Mouse (Mus musculus) embryo, embryonic 11 days (tissue): ENCODE results near the gene Efna4.

ENCODE experiments used
- DNase-seq: peaks from one replicate; pipeline ENCODE4 v3.0.0-alpha.2; 2015

Gene Efna4

DNA sequence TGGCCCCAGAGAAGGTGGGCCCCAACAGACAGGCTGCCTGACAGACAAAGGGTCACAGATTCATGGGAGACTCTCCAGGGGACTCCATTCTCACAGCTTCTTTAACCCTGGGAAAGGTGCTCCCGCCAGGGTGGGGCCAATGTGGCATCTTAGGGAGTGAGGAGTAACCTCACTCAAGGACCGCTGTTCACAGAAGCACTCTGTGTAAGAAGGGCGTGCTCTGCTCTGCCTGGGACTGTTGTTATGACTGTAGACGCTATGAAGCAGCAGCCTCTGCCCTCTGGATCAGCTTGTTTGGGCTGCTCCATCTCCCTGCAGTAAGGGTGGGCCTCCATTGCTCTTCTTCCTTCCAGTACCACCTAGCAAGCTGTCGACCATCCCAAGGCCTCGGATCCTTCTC is 33.4 kb downstream of the Efna4 start:
- DNase-seq: no peak

DNA sequence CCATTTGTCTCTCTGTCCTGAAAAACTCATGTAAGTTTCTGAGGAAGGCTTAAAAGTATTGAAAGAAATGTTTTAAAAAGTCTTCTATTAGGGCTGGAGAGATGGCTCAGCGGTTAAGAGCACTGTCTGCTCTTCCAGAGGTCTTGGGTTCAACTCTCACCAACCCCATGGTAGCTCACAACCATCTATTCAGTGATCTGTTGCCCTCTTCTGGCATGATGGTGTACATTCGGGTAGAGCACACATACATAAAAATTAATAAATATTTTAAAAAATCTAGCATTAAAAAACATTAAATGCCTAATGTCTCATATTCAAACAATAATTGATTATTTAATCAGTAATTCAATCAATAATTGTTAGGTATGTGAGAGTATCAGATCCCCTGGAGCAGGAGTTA is 37.3 kb downstream of the Efna4 start:
- DNase-seq: no peak

- DNase-seq: no peak
These were observed 37.8 kb downstream of the Efna4 start for GRCm38 (mm10) chr3:89300071-89300470.

- peak; percentile 78 for DNase-seq
These were observed 38.3 kb downstream of the Efna4 start for GRCm38 (mm10) chr3:89299499-89299898.

DNA sequence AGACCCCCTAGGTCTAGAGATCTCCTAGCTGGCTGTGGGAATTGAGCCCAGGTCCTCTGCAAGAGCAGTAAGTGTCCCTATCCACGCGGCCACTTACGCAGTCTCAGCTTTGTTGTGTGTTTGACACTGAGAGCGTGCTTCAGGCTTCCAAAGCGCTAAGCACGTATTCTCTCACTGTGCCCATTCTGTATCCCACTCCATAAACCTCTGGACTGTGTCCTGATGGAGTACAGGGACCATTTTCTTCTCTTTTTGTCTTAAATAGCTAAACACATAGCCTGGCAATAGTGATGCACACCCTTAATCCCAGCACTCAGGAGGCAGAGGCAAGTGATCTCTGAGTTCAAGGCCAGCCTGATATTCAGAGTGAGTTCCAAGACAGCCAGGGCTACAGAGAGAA is 38.9 kb downstream of the Efna4 start:
- DNase-seq: no peak

DNA sequence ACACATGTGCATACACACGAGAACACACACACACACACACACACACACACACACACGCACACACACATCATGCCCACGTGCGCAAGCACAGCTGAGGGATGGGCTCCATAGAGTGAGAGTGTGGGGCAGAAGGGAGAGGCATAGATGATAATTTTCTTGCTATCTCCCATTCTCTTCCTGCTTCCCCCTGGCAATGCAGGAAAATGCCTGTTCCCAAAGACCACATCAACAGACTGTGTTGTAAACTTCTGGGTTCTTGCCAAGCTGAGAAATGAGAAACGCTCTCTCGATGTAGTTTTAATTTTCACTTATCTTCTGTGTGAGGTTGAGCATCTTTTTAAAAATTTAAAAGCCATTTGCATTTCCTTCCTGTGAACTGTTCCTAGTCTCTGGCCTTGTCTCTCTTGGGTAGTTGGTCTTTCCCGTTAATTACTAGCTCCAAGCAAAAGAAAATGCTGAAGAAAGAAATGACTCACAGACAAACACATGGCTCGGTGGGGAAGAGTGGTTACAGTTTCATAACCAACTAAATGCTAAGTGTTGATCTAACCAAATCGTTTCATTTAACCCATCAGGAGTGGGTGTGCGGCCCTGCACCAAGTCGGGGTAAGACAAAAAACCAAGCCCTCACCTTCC is 40.9 kb downstream of the Efna4 start:
- no peak for DNase-seq

GRCm38 (mm10) chr3:89295685-89296230 is 42.1 kb downstream of the Efna4 start:
- DNase-seq: no peak

DNA sequence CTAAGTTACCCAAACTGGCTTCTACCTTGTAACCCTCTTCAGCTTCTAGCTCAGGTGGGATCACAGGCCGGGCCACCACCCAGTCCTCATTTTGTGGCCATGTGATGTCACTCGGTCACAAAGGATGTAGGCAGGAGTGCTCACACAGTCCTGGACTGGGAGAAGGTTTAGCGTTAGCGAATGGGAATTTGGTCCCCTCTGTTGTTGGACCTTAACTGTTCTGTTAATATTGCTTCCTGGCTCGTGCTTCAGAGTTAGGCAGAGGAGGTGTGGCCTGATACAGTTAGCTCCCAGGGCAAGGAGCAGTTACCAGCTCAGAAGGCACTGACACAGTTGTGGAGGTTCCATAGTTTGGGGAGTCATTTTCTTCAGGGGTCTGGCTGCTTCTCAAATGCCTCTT is 43.6 kb downstream of the Efna4 start:
- no peak for DNase-seq

GRCm38 (mm10) chr3:89293247-89293918 is 44.4 kb downstream of the Efna4 start:
- DNase-seq: no peak

- DNase-seq: no peak
These were observed 45.5 kb downstream of the Efna4 start for GRCm38 (mm10) chr3:89292303-89292702.

- no peak for DNase-seq
These were observed 46.0 kb downstream of the Efna4 start for GRCm38 (mm10) chr3:89291874-89292273.

DNA sequence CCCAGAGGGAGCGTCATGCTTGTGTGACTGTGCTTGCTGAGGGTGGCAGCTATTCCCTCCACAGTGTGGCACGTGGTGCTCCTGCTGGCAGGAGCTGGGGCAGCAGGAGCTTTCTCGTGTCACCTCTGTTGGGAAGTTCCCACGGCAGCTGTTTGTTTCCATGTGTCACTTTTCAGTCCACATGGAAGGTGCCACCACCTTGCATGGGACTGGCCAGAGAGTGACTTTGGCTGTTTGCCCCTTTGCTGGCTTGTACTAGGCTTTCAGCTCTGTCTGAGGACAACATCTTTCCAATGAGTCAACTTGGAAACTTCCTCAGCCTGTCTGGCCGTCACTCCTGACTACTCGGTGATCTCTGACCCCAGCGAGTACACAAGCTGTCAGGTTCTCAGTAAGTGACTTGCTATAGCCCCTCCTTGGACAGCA is 49.3 kb downstream of the Efna4 start:
- no peak for DNase-seq

DNA sequence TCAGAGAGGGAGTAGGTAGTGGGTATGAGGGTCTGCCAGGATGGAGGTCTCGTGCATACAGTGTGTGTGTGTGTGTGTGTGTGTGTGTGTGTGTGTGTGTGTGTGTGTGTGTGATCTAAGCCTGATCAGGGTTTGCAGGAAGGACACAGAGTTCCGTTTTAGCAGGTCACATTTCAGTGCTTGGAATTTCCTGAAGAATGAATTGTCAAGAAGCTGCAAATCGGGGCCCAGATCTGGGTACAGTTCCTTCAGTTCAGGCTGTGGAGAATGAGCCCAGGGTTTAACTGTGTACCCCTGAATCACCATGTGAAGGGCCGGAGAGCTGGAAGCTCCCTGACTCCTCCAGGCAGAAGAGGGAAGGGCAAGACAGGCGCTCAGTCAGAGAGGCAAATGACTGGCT is 50.5 kb downstream of the Efna4 start:
- no peak for DNase-seq

GRCm38 (mm10) chr3:89285526-89285925 is 52.3 kb downstream of the Efna4 start:
- no peak for DNase-seq

GRCm38 (mm10) chr3:89284261-89284660 is 53.6 kb downstream of the Efna4 start:
- DNase-seq: no peak
